Mouse (Mus musculus) megakaryocyte, adult 5-6 weeks (primary cell): ENCODE data around the gene Sgpp1. TPM values are rescaled to one million over a fixed set of nuclear protein-coding genes. Genes with fewer than 3 reads are reported as not detected.
"Not testable (repeated sequence)": the region's sequence is repeated elsewhere in the genome, so short reads cannot be mapped to it uniquely, and the experiment has no call there.

ENCODE experiments used
- ATAC-seq: 2 replicates; pipeline ENCODE4 v1.8.0; 2016; ENCODE audit warnings: mild to moderate bottlenecking, inconsistent platforms; ENCODE audit not compliant: poor library complexity, severe bottlenecking
- total RNA-seq, 2 experiments: library from RNA; stranded (forward) in 1 of 2; stranded (reverse) in 1 of 2; fragments of 153-499, 151-499 nt in 1 of 2; fragments of 221-1000, 200-1000 nt in 1 of 2; gene quantifications; 2 replicates each; pipeline versions ENCODE4 v1.2.3 to v1.2.4; 2015 to 2017

The Sgpp1 gene
- total RNA-seq, 2 experiments from 2014 or later: 90.8 to 116 TPM

DNA sequence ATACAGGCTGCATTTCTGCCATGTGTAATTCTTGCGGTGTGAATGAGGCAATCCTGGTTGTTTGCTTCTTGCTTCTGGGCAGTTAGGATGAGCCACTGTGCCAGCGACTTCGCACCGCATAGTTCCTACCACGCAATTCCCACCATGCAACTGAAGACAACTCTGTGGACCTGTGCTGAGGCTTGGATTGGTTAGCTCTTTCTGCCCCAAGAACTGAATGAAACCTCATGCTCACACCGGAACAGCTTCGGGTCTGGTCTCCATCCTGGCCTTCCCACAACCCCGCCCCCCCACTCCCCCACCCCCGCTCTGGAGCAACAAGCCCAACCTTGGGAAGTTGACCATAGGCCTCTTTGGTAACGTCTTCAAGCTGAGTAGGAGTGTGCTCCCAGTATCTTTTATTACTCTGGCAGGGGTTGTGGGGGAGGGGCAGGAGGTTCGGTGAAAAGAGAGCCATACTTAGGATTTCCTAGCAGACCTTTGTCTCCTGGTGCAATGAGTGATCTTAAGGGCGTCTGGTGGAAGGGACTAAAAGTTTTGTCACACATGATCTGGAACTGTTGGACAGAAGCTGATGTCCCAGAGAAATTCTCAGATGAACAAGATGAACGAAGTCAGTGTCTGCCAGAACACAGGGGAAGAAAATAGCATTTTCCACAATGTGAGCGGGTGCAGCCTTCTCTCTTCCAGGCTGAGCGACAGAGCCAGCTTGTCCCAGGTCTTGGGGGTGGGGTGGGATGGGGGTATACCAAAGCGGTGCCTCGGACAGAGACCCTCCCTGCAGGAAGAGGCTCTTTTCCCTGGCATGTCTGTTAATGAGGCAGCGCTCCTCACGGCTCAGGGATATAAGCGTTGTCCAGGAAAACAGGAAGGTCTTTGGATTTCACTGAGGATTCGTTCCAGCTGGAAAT lies 34.1 kb downstream of the Sgpp1 start:
- peak; percentile 54 for ATAC-seq

DNA sequence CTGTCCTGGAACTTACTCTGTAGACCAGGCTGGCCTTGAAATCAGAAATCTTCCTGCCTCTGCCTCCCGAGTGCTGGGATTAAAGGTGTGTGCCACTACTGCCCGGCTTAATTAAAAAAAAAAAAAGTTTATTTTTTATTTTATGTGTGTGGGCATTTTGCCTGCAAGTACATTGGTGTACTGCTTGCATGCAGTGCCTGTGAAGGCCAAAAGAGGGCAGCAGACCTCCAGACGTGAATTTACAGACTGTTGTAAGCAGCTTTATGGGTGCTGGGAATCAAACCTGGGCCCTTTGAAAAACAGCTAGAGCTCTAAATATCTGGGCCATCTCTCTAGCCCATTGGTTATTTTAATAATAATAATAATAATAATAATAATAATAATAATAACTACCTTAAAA lies 36.8 kb downstream of the Sgpp1 start:
- ATAC-seq: no peak

DNA sequence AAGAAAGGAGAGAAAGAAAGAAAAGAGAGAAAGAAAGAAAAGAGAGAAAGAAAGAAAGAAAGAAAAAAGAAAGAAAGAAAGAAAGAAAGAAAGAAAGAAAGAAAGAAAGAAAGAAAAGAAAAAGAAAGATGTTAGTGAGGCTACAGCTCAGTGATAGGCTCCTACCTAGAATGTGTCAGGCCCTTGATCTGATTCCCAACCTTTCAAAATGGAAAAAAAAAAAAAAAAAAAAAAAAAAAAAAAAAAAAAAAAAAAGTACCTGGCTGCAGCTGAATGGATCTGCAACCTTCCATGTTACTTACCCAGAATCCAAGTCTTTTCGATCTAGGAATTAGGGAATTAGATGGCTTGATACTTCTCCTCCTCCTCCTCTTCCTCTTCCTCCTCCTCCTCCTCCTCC lies 39.7 kb downstream of the Sgpp1 start:
- ATAC-seq: not testable (repeated sequence)

DNA sequence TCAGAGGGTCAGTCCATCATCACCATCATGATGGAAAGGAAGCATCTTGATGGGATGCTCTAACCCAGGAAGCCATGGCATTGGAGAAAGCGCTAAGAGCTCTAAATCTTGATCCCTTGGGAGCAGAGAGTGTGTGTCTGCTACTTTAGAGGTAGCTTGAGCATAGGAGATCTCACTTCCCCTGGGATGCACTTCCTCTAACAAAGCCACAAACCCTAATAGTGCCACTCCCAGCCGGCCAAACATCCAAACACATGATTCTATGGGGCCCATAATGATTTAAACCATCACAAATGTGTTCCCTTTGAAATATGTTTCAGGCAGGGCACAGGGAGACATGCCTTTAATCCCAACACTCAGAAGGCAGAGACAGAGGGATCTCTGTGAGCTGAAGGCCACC lies 46.5 kb downstream of the Sgpp1 start:
- ATAC-seq: peak; percentile 83

DNA sequence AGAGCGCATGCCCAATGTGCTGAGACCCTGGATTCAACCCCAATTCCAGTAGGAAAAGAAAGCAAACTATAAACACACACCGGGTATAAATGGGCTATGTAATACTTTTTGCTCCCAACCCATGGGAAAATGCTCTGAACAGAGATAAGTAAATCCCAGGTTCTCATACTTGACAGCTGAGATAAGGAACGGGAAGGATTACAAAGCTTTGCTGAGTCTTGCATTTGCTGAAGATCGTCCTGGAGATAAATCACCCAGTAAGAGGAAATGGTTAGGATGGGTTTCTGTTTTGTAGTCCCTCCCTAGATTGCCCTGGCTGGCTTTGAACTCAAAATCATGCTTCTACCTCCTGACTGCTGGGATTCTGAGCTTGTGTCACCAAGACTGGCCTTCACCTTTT lies 48.2 kb downstream of the Sgpp1 start:
- peak; percentile 62 for ATAC-seq

DNA sequence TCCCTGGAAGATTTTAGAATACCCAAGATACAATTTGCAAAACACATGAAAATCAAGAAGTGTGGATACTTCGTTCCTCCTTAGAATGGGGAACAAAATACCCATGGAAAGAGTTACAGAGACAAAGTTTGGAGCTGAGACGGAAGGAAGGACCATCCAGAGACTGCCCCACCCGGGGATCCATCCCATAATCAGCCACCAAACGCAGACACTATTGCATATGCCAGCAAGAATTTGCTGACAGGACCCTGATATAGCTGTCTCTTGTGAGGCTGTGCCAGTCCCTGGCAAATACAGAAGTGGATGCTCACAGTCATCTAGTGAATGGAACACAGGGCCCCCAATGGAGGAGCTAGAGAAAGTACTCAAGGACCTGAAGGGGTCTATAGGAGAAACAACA lies 51.5 kb downstream of the Sgpp1 start:
- ATAC-seq: not testable (repeated sequence)

DNA sequence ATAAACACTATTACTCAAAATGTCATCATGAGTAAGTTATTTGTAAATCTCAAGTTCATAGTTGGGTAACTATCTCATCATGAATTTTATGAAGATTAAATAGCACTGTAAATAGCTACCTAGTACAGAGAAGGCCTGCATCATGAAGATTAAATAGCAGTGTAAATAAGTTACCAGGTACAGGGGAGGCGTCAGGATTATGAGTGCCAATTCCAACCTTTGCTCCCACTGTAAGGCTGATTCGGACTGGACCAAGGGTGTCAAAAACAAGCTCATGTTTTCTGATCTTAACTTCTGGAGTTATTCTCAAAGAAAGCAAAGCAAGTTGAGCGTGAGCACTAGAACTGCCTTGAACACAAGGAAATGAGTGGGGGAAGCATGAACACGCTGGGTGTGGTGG lies 51.9 kb downstream of the Sgpp1 start:
- no peak for ATAC-seq

DNA sequence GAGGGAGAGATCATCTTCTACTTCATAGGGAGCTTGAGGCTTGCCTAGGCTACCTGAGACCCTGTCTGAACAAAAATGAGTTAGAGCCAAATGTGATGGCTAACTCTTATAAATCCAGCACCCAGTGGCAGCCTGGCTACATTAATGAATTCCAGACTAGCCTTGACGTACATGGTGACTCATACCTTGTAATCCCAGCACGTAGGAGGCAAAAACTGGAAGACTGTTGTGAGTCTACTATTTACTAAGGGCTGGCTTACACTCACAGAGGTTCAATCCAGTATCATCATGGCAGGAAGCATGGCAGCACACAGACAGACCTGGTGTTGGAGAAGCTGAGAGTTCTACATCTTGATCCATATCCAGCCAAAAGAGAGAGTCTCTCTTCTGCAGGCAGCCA lies 52.7 kb downstream of the Sgpp1 start:
- ATAC-seq: no peak

DNA sequence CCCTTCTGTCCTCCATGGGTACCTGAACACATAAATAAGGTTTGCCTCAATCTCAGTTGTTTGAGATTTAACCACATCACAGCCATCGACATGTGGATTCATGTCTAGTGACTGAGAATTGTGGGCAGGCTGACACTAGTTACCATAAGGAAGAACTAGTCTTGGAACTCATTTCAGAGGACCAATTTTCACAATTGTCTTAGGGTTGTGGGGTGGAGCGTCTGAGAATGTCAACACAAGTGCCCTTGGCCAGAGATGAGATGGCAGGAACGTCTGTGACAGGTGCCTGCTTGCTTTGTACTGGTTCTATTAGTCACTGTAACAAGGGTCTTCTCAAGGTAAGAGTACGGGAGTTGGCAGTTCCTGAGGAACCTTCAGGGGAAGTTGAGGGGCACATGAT lies 54.4 kb downstream of the Sgpp1 start:
- ATAC-seq: no peak

DNA sequence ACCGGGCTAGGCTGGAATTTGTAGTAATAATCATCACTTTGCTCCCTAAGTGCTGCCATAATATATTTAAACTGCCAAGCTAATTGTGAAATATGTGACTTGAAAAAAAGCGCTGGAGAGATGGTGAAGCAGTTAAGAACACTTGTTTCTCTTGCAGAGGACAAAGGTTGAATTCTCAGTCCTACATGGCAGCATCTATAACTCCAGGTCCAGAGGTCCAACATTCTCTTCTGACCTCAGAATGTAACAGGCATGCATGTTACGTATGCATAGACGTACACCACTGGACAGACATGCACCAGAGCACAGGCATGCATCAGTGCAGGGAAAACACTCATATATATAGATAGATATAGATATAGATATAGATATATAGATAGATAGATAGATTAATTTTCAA lies 57.1 kb downstream of the Sgpp1 start:
- ATAC-seq: no peak

DNA sequence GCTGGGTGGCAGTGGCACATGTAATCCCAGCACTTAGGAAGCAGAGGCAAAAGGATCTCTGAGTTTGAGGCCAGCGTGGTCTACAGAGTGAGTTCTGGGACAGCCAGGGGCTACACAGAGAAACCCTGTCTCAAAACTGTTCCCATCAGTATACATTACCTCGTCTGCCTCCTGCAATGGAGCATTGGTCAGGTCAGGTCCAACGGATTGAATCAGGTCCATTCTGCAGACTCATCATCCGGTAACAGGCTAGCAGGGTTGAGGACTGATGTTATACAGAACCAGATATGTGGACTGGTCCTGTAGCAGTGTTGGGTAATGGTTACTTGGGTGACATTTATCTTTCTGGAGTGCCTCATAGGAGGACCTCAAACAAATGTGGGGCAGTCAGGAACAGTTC lies 62.9 kb downstream of the Sgpp1 start:
- ATAC-seq: no peak

DNA sequence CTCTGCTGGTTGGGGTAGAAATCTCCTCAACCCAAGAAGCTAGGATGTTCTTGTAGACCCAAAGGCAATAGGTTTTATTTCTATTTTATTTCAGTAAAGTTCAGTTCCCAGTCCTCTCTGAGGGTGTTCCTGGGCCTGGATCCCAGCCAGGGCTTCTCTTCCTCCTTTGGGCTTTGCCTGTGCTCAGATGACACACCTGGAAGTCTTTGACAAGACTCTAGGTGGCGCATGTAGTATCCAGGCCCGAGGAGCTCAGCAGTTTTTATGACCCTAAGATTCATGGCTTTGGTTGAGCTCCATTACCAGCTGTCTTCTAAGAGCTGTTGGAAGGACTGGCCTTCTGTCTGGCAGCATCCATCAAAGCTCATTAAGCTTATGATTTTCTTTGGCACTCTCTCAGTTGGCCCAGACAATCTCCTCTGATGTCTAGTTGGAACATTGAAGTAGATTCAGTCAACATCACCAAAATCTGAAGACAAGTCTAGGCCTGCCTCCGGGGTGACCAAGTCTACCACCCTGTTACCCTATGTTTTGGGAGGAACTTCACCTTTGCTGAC lies 63.7 kb downstream of the Sgpp1 start:
- no peak for ATAC-seq

DNA sequence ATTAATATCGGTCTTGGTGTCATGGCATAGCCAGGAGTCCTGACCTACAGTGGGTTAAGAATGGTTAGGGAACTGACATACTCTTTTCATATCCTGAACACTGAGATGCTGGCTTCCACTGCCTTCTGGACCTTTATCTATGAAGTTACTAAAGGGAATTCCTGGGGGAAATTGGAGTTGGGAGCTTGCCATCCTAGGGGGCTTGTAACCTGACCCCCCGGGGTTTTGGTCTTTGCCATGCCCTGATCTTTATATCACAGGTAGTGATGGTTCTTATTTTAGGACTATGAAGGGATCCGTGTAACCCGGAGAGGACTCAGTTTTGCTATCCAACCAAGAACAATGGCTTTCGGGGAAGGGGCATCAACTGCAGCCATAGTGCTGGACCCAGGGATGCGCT lies 64.9 kb downstream of the Sgpp1 start:
- no peak for ATAC-seq

DNA sequence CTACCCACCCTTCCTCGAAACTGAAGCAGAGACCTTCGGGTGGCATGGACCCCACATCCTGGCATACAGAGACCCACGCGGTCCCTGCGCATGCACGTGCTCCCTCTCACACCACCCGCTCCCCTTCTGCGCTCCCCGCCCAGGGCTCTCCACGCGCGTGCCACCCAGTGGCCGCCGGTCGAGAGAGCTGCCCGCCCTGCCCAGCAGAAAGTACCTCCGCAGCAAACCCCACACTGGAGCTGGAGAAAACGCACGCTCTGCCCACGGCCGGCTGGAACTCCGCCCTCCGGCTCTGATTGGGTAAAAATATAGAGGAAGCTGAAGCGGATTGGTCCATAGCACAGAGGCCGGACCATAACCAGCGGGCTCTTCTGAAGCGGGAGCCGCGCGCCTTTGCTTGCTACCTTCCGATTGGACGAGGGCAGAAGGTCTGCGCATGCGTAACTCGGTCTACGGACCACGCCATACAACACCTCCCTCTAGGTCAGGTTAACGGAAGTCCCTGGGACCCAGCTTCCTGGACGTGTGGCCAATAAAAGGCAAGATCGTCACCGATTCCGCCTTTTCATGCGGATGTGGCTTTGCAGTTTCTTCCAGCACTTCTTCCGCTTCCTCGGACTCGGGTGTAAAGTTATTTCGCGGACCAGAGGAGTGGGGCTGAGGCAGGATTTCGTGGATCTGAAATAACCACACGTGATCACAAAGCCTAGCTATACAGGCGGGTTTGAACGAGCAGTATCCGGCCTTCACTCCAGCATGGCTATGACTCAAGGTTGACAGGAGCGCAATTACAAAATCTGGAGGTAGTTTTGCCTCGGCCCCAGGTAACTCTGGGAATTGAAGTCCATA lies 66.0 kb downstream of the Sgpp1 start, which contains the start of gene Wdr89:
Gene Wdr89 (minus strand): TSS at position 280 of the 849 bp plus-strand sequence.
- ATAC-seq: peak; percentile 89

DNA sequence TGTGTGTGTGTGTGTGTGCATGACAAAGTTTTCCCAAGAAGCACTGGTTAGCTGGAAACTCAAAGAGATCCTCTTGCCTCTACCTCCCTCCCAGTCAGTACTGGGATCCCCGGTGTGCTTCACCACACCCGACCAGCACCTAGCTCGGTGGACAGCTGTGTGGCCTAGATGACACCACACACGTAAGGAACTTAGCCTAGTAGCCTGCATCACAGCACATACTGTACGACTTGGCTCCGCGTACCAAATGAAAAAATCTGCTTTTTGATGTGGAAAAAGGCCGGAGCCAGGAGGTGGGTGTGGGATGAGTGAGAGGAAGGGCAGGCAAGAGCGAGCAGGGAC lies 66.6 kb downstream of the Sgpp1 start:
- no peak for ATAC-seq

DNA sequence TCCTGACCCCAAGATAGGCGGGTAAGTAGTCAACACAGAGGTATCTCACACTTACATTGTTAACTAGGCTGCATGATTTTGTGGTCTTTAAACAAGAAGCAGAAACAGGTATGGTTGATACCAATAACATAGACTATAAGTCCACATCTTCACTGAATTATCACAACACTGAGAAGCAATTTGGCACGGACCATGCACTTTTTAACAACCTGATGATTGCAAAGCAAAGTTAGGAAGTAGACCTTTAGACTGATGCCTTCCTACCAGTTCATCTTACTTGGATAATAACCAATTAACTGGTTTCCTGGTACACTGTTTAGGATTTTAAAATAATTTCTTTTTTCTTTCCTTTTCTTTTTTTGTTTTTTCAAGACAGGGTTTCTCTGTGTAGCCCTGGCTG lies 67.3 kb downstream of the Sgpp1 start:
- no peak for ATAC-seq

DNA sequence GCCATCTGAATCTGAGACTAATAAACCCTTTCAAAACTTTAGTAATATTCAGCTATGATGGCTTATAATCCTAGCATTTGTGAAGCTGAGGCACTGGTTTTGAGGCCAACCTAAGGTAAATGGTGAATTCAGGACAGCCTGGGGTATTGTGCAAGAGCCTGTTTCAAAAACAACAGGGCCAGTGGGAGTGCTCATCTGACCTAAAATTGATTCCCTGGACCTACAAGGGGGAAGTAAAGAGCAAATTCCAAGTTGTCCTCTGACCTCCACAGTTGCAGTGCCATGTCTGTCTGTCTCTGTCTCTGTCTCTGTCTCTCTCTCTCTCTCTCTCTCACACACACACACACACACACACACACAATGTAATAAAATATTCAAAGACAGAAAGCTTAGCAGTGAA lies 68.6 kb downstream of the Sgpp1 start:
- no peak for ATAC-seq

DNA sequence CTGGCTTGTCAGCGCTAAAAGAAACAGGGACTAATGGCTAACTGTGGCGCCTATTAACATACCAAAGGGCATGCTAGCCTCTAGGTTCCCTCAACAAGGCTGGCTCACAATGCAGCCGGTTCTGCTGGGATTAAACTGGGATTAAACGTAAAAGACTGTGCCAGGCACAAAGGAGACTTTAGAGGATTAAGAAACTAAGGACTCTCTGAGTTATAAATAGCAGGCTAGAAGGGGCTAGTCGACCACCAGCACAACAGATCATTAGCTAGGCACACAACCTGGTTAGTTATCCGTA lies 71.1 kb downstream of the Sgpp1 start:
- ATAC-seq: no peak
